Mouse (Mus musculus) mouse embryonic stem cell (cell line): ENCODE measurements around the gene Pja2.
"Not testable (repeated sequence)": the region's sequence is repeated elsewhere in the genome, so short reads cannot be mapped to it uniquely, and the experiment has no call there.

Experiments
- in situ Hi-C, 2 experiments: fragments of 300-500 bp; cut with MboI; formaldehyde crosslinking; loops; 1 replicate in 1 of 2; 3 replicates in 1 of 2; pipeline ENCODE4 v1.14.3; 2019 to 2020; ENCODE audit warnings: low sequenced_read_pairs in 2 of 2, low pct_unique_long_range_greater_than_20kb in 1 of 2, mixed read lengths in 1 of 2; ENCODE audit not compliant: unreplicated experiment in 1 of 2

Pja2 gene

DNA sequence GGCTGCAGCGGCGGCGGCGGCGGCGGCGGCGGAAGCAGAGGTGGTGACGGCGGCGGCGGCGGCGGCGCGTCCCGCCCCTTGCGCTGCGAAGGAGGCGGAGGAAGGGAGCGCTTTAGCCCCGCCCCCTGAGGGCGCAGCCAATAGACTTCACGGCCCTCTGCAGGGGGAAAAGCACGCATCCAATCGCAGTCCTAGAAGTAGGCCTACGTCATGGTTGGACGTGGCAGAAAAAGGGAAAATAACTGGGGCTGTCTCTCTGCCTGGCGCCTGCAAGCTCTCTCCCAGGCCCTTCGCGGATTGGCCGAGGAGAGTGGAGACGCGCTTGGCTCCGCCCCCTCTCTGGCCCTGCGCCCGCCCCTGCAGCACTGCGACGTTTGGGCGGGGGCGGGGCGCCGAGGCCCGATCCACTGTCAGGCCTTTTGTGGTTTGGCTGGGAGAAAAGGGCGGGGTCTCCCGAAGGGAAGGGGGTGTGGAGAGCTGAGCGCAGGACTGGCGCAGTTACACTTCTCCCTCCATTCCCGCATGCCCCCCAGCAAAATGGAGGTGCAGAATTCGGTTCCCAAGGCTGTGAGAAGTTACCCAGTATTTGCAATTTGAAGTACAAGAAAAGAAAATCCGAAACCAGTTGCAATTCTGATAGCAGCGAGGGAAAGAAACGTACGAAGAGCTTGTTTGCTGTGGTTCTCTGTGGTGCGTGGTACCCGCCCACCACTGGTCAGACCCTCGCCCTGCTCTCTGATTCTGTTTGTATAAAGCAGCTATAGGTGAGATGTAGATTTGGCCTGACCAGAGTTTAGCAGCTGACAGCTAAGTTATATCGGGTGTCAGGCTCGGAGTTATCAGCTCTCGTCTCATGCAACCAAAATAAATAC is at the start of gene Pja2:
TSS of gene Pja2 (minus strand) at position 19 of the 872 bp plus-strand sequence.
- in situ Hi-C loops: no loop called here

DNA sequence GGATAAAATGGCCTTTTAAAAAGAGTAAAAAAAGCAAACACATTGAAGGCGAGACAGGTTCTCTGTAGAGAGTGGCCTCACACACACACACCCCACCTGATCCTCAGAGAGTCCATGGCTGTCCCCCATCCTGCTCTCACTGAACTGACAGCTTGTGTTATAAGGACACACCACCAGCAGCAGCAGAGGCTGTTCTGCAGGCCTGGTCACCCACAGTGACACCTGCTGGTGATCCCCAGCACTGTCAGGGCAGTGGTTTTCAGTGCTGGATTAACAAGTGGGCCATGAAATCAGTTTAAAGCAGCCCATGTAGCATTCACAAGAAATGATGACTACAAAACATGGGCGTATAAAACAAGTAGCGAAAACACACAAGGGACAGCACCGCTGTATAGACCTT is 43.6 kb upstream of the Pja2 start:
- in situ Hi-C loops: loop anchor here in 1 of 2 experiments (10.0 kb wide), 1 partner anchor 141 kb away; no protein-coding TSS in a partner anchor

DNA sequence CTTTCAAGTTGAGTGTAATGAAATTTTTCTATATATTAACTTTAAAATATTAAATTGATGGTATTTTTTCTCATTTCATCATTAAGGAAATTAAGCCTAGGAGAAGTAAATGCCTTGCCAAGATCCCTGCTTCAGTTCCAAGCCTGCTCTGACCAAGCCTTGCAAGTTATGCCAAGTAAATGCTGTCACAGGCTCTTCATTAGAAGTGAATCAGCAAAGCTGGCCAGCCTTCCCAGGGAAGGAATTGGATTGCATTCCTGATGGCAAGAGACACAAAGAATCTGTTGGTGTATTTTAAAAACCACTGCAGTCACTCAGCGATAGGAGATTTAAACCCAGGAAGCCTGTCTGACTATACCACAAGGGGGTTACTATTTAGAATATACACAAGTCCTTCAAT is 32.0 kb upstream of the Pja2 start:
- in situ Hi-C loops: no loop called here

DNA sequence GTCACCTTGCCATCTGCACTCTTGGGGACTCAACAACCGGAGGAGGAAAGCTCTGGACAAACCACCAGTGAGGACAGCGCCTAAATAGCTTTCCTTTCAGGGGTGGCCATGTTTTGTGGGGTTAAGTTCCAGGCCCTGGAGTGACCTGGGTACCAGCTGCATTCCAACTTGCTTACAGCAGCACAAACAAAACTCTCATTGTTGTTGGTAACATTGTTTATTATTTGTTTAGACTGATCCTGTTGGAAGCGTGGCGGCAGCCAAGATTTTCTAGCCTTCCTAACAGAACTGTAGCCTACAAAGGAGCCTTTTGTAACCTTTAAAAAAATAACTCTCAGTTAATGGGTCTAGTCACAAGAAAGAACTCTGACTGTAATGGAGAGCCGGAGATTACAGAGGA is 30.9 kb upstream of the Pja2 start:
- in situ Hi-C loops: no loop called here

DNA sequence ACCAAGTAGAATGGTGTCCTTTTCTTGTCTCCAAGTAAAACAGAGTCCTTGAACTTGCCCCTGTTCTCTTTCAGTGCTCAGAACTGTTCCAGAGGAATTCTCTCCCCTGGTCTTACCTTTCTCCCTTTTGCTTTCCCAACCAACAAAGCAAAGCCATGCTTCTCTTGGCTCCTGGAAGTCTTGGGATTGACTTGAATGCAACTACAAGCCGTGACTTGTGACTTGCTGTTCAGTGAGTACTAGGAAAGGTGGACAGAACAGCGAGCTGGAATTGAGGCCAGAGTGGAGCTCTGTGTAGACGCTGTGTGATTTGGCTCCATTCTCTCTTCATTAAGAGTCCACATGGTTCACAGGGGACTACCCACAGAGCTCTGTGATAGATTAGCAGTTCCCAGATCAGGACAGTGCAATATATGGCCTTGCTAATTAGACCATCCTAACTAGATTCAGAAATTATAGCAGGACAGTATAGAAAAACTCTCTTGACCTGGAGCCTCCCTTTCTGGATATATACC is 30.3 kb upstream of the Pja2 start:
- in situ Hi-C loops: no loop called here

DNA sequence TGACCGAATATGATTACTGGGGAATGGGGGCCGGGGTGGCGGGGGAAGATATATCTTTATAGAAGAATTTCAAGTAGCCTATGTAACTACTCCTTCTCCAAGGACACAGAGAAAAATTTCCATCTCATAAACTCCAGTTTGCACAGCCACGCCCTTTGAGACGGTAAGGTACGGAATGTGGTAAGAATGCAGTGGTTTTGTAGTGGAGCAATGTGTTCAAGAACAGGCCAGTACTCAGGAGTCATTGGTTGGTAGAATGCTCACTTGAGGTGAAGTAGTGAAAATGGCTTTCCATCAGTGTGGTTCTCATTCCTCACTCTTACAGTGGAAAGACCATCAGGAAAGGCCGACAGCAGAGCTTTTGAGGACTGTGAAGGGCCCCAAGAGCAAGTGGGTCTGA is 22.2 kb upstream of the Pja2 start:
- in situ Hi-C loops: no loop called here

DNA sequence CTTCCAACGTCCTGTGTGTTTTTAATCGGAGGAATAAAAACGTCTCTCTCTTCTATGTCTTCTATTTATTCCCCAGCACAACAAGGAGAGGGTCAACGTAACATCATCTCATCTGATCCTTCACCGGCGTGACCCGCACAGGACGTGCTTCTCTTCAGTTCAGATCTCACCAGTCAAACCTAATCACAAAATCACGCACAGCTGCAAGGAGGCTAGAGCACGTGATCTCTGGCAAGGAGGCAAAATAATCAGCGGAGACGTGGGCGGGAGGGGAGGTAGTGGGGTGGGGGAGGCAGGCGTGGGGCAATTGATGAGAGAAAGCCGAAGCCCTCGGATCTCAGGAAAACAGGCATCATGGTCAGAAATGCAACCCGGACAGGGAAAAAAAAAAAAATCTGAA is 14.4 kb upstream of the Pja2 start:
- in situ Hi-C loops: no loop called here

DNA sequence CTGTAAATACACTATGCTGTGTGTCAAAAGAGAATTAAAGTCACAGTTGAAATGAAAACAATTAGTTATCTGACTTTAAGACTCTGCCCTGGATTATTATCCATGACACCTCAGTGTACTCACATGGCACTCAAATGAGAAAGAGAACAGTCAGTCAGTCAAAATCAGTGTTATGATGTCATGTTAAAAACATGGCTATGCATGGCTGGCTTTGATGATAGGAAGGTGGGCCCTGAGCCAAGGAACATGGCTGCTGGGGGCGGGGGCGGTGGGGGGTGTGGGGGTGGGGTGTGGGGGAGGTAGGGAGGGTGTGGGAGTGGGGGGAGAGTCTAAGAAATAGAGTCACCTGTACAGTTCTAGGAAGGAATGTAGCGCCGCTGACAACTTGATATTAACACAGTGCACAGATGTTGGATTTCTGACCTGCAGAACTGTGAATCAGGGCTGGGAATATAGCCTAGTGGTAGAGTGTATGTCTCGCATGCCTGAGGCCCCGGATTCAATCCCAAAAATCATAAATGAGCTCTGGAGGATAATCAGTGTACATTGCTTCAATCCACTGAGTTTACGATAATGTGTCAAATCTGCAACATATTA is 13.0 kb upstream of the Pja2 start:
- in situ Hi-C loops: no loop called here

DNA sequence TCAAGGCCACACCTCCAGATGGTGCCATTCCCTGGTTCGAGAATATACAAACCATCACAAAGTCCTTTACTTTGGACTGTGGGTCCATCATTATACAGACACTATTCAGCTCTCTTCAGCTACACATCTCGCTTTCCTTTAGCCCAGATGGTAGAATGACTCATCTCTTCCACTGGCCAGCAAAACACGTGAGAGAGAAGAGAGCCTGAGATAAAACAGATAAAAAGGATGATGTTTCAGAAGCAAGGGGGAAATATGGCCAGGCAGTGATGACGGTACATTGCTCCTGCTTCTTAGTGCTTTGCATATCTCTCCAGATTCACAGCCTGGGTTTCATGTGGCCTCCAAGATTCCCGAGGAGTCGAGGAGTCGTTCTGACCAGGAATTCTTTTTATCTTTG is 10.0 kb upstream of the Pja2 start:
- in situ Hi-C loops: no loop called here

DNA sequence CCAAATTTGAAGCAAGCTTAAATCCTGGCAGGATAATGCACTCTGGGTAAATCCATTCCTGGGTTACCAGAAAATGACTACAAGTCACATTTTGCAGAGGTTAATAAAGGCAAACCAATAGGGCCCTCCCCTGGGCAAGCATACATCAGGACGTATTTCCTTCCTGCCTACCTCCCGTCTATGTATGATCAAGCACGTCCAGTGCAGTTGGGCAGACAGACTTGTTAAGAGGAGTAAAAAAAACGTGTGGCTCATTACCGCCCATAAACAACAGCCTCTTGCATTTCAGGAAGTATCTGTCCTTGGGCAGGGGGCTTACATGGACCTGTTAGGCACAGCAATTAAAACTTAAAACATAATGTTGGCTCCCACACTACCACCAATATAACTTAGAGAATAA is 8.0 kb upstream of the Pja2 start:
- in situ Hi-C loops: no loop called here

DNA sequence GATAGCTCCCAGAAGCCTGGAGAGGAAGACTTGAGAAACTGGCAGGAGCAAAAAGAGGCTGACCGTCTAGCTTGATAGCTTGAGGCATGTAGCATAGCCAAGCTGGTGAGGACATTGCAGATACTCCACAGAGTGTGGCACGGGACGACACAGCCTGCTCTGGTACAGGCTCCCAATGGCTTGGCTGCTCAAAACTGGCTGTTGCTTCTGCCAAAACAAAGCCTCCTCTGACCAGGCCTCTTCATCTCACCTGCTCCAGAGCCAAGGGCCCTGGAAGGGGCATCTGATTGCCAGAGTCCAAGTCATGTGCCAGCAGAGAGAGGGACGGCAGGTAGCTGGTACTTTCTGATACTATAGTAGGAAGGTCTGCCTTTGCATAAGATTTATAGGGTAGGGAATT is 5.5 kb upstream of the Pja2 start:
- in situ Hi-C loops: no loop called here

DNA sequence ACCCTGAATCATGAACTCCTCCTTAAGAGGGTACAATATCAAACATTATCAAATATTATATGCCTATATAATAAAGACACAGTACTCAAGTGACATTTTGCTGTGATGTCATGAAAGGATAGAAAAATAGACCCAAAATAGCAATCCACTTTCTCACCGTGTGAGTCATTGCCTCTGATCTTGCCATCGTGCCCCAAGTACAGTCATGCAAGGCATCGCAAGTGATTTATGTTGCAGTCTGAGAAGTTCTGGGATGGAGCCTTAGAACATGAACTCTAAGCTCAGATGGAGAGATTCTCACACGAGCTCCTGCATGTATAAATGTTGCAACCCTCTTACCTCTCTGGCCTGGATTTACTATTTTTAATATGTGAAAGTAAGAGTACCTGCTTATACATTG is 2.2 kb upstream of the Pja2 start:
- in situ Hi-C loops: no loop called here

DNA sequence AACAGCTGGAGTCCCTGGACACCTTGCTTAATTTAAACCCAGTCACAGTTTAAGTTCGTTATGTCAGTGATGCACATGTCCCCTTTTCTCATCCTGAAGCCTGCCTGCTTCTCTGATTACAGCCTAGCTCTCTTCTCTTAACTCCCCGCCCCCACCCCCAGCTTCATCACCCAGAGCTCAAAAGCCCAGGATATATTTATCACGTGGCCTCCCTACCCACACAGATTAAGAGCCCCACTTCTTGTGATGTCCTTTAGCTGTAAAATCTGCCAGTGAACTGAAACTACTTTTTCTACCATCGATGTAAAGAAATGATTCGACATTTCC is 1.0 kb upstream of the Pja2 start:
- in situ Hi-C loops: no loop called here

DNA sequence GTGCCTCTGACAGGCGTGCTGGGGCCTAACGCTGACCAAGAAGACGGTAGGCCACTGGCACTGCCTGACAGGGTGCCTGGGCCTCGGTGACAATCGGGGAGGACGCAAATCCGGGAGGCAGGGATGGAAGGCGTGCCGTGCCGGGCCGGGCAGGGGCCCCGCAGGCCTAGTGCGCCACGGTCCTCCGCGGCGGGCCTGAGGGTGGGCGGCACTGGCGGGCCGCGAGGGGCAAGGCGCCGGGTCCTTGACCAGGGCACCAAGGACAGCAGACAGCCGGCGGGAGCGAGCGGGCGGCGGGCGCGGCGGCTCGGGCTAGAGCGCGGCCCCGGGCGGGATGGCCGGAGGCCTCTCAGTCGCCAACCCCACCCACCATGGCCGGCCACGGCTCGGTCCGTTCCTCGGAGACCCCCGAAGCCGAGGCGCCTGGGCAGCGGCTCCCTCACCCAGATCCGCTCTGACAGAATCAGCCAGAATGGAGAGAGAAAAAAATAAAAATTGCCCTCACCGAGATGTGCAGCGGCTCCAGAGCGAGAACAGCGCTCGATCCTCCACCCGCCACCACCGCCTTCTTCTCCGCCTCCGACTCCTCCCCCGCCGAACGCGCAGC is 322 bp downstream of the Pja2 start:
- in situ Hi-C loops: no loop called here

DNA sequence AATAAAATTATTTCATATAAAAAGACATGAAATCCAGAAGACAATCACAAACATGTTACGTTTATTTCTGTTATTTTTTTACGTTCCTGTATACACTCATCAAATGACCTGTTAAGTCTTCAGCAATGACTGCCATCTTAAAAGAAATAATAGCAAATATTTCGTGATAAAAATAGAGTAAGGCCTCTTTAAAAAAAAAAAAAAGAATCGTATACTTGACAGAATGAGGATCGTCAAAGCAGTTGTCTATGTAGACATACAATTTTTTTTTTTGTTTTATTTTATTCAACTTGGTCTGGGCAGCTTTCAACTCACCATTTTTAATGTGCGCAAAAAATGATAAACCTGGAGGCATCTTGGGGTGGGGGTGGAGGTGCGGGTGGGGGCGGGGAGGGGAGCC is 831 bp downstream of the Pja2 start:
- in situ Hi-C loops: no loop called here

DNA sequence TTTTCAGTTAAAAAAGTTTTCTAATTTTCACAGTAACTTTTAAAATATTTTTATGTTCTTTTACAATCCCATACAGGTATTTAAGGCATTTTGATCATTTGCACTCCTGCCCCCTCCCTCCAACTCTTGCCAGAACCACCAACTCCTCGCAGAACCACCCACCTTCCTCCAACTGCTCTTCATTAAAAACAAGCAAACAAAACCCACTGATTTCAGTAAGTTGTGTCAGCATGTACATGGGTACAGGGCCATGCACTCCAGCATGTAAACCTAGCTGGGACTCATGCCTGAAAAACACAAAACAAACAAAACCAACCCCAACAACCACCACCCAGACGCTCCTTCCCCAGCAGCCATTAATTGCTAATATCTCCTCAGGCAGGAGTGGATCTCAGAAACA is 7.2 kb downstream of the Pja2 start:
- in situ Hi-C loops: no loop called here

DNA sequence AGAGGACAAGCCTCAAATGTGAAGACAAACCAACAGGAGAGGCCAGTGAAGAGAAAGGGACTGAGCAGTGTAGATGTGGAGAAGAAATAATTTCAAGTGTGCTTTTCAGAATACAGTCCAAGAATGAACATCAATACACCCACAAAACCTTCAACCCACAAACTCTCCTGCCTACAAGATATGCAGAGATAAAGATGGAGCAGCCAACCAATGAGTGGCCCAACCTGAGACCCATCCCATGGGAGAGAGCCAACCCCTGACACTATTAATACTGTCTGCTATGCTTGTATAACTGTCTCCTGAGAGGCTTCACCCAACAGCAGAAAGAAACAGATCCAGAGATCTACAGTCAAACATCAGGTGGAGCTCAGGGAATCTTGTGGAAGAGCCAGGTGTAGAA is 16.3 kb downstream of the Pja2 start:
- in situ Hi-C loops: no loop called here

DNA sequence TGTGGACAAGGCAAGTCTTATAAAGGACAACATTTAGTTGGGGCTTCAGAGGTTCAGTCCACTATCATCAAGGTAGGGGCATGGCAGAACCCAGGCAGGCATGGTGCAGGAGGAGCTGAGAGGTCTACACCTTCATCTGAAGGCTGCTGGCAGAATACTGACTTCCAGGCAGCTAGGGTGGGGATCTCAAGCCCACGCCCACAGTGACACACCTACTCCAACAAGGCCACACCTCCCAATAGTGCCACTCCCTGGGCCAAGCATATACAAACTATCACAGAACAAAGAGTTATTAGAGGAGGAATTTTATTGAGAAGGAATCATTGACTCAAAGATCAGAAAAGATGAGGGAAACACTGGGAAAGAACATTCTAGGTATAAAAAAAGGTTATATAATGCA is 17.2 kb downstream of the Pja2 start:
- in situ Hi-C loops: not testable (repeated sequence)

DNA sequence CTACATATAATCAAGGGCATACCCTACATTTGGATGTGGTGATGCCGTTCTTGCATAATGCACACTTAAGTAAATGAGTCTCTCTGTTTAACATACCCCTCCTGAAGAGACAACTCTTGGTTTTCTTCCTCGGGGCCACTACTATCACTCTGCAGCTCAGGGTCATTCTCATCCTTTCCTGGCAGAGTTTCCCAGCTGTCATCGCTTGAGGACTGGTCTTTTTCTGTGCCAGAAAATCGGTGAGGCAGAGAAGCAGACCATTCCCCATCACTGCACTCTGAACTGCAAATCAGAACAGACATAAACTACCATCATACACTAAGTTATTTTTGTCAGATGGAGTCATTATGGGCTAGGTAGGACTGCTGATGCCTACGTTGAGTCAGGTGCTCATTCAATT is 34.1 kb downstream of the Pja2 start:
- in situ Hi-C loops: no loop called here

DNA sequence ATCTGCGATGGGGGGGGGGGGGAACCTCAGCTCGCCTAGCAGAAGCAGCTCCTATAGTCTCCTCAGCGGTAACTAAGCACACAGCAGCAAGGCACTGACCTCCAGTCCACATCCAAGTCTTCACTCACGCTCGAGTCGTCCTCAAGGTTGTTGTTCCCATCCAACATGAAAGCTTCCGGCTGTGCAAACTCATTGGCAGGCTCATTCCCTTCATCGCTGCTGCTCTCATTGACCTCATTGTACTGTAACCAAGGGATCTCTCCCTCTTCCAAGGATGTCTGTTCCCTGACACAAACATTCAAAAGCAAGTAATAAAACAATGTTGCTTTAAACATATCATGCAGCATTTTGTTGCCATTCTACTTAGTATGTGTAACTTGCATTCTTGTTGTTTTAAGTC is 39.0 kb downstream of the Pja2 start:
- in situ Hi-C loops: no loop called here
